Mouse (Mus musculus) left cerebral cortex, postnatal 10 days (tissue): Measurements from ENCODE around the gene Scgb1b17. TPM values are rescaled to one million over a fixed set of nuclear protein-coding genes. Genes with fewer than 3 reads are reported as not detected.
"Not testable (repeated sequence)": the region's sequence is repeated elsewhere in the genome, so short reads cannot be mapped to it uniquely, and the experiment has no call there.

ENCODE experiments used
- DNase-seq, 2 experiments: peaks; one replicate each; pipeline ENCODE4 v3.0.0; 2021 to 2022; ENCODE audit warnings: low spot score in 2 of 2, mixed read lengths in 1 of 2; ENCODE audit errors: extremely low spot score in 1 of 2
- intact Hi-C: fragments of 180-260 bp; cut with DNase I; formaldehyde crosslinking; loops from one replicate; pipeline ENCODE4 v1.15.1; 2025
- total RNA-seq, 2 experiments: library from RNA; stranded (reverse); gene quantifications; 2 replicates each; pipeline ENCODE4 v1.2.3; 2021

Gene Scgb1b17
- total RNA-seq, result not detected

- DNase-seq, intact Hi-C loops: not testable (repeated sequence)
Observed at GRCm38 (mm10) chr7:33063149-33063548, at the start of gene Scgb1b17. Scgb1b17 (plus strand) TSS chr7:33063449.

GRCm38 (mm10) chr7:33056461-33056860 is 6.8 kb upstream of the Scgb1b17 start, which contains the start of gene Scgb2b17:
Scgb2b17 (minus strand) TSS chr7:33056561.
- DNase-seq, intact Hi-C loops: not testable (repeated sequence)

Other genes starting within 250 kb of the Scgb1b17 start
- not detected for gene Scgb2b15, start 233.8 kb upstream of the Scgb1b17 start, total RNA-seq
- gene Scgb1b15, start 226.9 kb upstream of the Scgb1b17 start, total RNA-seq, result not detected
- not detected for gene Scgb2b17, start 6.9 kb upstream of the Scgb1b17 start, total RNA-seq
- not detected for gene Scgb2b18, start 110.4 kb downstream of the Scgb1b17 start, total RNA-seq
- gene Scgb1b18, start 122.1 kb downstream of the Scgb1b17 start, total RNA-seq, result not detected
- gene Scgb2b19, start 216.9 kb downstream of the Scgb1b17 start, total RNA-seq, result not detected
- not detected for gene Scgb1b19, start 223.8 kb downstream of the Scgb1b17 start, total RNA-seq